Mouse (Mus musculus) G1E (cell line): ENCODE data around the gene Hspd1. TPM values are rescaled to one million over a fixed set of nuclear protein-coding genes. Genes with fewer than 3 reads are reported as not detected.

Experiments
- ATAC-seq: 2 replicates; pipeline ENCODE4 v1.8.0; 2016; ENCODE audit warnings: mild to moderate bottlenecking; ENCODE audit not compliant: insufficient number of reproducible peaks, poor library complexity, low FRiP score, severe bottlenecking; ENCODE audit errors: extremely low read depth
- DNase-seq: peaks from one replicate; pipeline ENCODE4 v3.0.0; 2012; ENCODE audit warnings: low spot score
- H3K27me3 ChIP-seq: 2 replicates; pipeline ENCODE4 v1.6.1; 2012; ENCODE audit warnings: mild to moderate bottlenecking, low read length, inconsistent platforms; ENCODE audit not compliant: insufficient read depth
- H3K36me3 ChIP-seq: replicated peaks from 2 replicates; pipeline ENCODE3; 2012; ENCODE audit warnings: mild to moderate bottlenecking, inconsistent platforms
- H3K4me1 ChIP-seq: 2 replicates; pipeline ENCODE4 v1.6.1; 2012; ENCODE audit warnings: low read depth, low read length, inconsistent platforms, mixed read lengths; ENCODE audit not compliant: insufficient read depth
- H3K4me3 ChIP-seq: 2 replicates; pipeline ENCODE4 v1.5.1; 2012; ENCODE audit warnings: low read depth, mild to moderate bottlenecking, inconsistent platforms, low read length, moderate library complexity, mixed read lengths
- H3K9me3 ChIP-seq: replicated peaks from 2 replicates; pipeline ENCODE4 v1.6.1; 2012; ENCODE audit warnings: inconsistent platforms
- CTCF ChIP-seq: IDR thresholded peaks from 2 replicates; pipeline ENCODE4 v1.5.1; 2012; ENCODE audit warnings: low read depth, low read length, inconsistent platforms, mixed read lengths
- GATA1 ChIP-seq: IDR thresholded peaks from 2 replicates; pipeline ENCODE4 v1.6.1; 2012; ENCODE audit warnings: borderline replicate concordance, low read length, inconsistent platforms, mixed read lengths
- GATA2 ChIP-seq: IDR thresholded peaks from 2 replicates; pipeline ENCODE4 v1.6.1; 2012; ENCODE audit warnings: low read depth, low read length, inconsistent platforms, borderline replicate concordance
- POLR2AphosphoS5 ChIP-seq: IDR thresholded peaks from 2 replicates; pipeline ENCODE4 v1.6.1; 2012; ENCODE audit warnings: low read depth, low read length, inconsistent platforms; ENCODE audit not compliant: insufficient replicate concordance
- TAL1 ChIP-seq: conservative IDR thresholded peaks from 2 replicates; pipeline ENCODE4 v1.6.1; 2012; ENCODE audit warnings: low read depth, low read length, inconsistent platforms, mixed read lengths
- polyA plus RNA-seq: library from polyadenylated mRNA; stranded (reverse); fragments of >175 nt; gene quantifications from 2 replicates; pipeline ENCODE4 v1.2.3, GENCODE M21; 2012
- total RNA-seq, 2 experiments: library from RNA; stranded (forward) in 1 of 2; stranded (reverse) in 1 of 2; fragments of 200-1000 nt in 1 of 2; fragments of >200 nt in 1 of 2; fragmentation: Nextera tagmentation in 1 of 2; gene quantifications; 2 replicates each; pipeline ENCODE4 v1.2.3; 2014 to 2017

Hspd1 gene
- total RNA-seq (2014; fragmentation: Nextera tagmentation), result 273 and 291 TPM in 2 replicates
- total RNA-seq (2017), result 690 and 812 TPM in 2 replicates
- polyA plus RNA-seq, result 89.2 and 116 TPM in 2 replicates

GRCm38 (mm10) chr1:55087932-55088610 lies at the start of gene Hspd1, which contains the start of gene Hspe1:
TSS of gene Hspd1 (minus strand) at chr1:55088243.
TSS of gene Hspe1 (plus strand) at chr1:55088132.
- peak; percentile 89 for ATAC-seq
- Histone ChIP-seq H3K4me1 (peaks cover 56% of the 10 kb centered on the region), H3K4me3 (peak within 1 kb of the TSS; percentile 91), H3K36me3 (peaks cover 57% of the 10 kb centered on the region), H3K9me3 (no peaks in the 10 kb centered on the region), H3K27me3 (no peaks in the 10 kb centered on the region)
- DNase-seq, result peak; percentile 97
- no peak for TF ChIP-seq GATA1
- no peak for TF ChIP-seq CTCF
- TF ChIP-seq POLR2AphosphoS5, result no peak
- no peak for TF ChIP-seq TAL1
- no peak for TF ChIP-seq GATA2

- H3K27me3 ChIP-seq, result no peaks in the 10 kb centered on the region
- H3K4me3 ChIP-seq, result no peak overlapping the region
- H3K36me3 ChIP-seq, result peaks cover 54% of the 10 kb centered on the region
- no peaks in the 10 kb centered on the region for H3K9me3 ChIP-seq
- TF ChIP-seq POLR2AphosphoS5 (no peak), CTCF (no peak)
- no peak for DNase-seq
- peaks cover 23% of the 10 kb centered on the region for H3K4me1 ChIP-seq
- no peak for ATAC-seq
Observed at GRCm38 (mm10) chr1:55135846-55136245, 47.8 kb upstream of the Hspd1 start.

- H3K9me3 ChIP-seq, result no peaks in the 10 kb centered on the region
- no peak for DNase-seq
- peaks cover 41% of the 10 kb centered on the region for H3K36me3 ChIP-seq
- TF ChIP-seq POLR2AphosphoS5 (no peak), GATA2 (no peak), CTCF (no peak), TAL1 (no peak), GATA1 (no peak)
- H3K27me3 ChIP-seq, result no peaks in the 10 kb centered on the region
- H3K4me3 ChIP-seq, result no peak overlapping the region
- ATAC-seq, result no peak
- peaks cover 31% of the 10 kb centered on the region for H3K4me1 ChIP-seq
Observed at GRCm38 (mm10) chr1:55134301-55134700, 46.3 kb upstream of the Hspd1 start.

- no peak for ATAC-seq
- no peak for DNase-seq
- Histone ChIP-seq H3K4me1 (peaks cover 36% of the 10 kb centered on the region), H3K9me3 (no peaks in the 10 kb centered on the region), H3K4me3 (no peak overlapping the region; the same call in 1 of the 2 replicates), H3K36me3 (peaks cover 33% of the 10 kb centered on the region), H3K27me3 (no peaks in the 10 kb centered on the region)
- TF ChIP-seq TAL1 (no peak), GATA1 (no peak), POLR2AphosphoS5 (no peak), CTCF (no peak), GATA2 (no peak)
Observed at GRCm38 (mm10) chr1:55133173-55133572, 45.1 kb upstream of the Hspd1 start.

- DNase-seq, result no peak
- Histone ChIP-seq H3K9me3 (no peaks in the 10 kb centered on the region), H3K4me3 (peak overlapping the region; percentile 98)
Observed at GRCm38 (mm10) chr1:55132308-55132707, 44.3 kb upstream of the Hspd1 start.

GRCm38 (mm10) chr1:55131424-55132014 lies 43.5 kb upstream of the Hspd1 start:
- H3K9me3 ChIP-seq, result no peaks in the 10 kb centered on the region
- H3K36me3 ChIP-seq, result peaks cover 24% of the 10 kb centered on the region
- H3K4me3 ChIP-seq, result peak overlapping the region; percentile 98
- H3K27me3 ChIP-seq, result no peaks in the 10 kb centered on the region
- ATAC-seq (no peak), DNase-seq (peak; percentile 50)
- peaks cover 33% of the 10 kb centered on the region for H3K4me1 ChIP-seq
- TF ChIP-seq CTCF (no peak), TAL1 (no peak), GATA1 (no peak), POLR2AphosphoS5 (no peak), GATA2 (no peak)

More at GRCm38 (mm10) chr1:55132308-55132707, 44.3 kb upstream of the Hspd1 start:
- no peak for ATAC-seq
- TF ChIP-seq GATA2 (no peak), CTCF (no peak), POLR2AphosphoS5 (no peak), GATA1 (no peak), TAL1 (no peak)
- Histone ChIP-seq H3K36me3 (peaks cover 26% of the 10 kb centered on the region), H3K27me3 (no peaks in the 10 kb centered on the region), H3K4me1 (peaks cover 33% of the 10 kb centered on the region)
